Mouse (Mus musculus) thymus, adult 2 months (tissue): ENCODE data around the gene Scn3a. TPM values are rescaled to one million over a fixed set of nuclear protein-coding genes. Genes with fewer than 3 reads are reported as not detected.
"Not testable (repeated sequence)": the region's sequence is repeated elsewhere in the genome, so short reads cannot be mapped to it uniquely, and the experiment has no call there.

Experiments used
- DNase-seq: peaks from one replicate; pipeline ENCODE4 v3.0.0; 2021
- H3K27ac ChIP-seq: fragments of 200-500 bp; 2 replicates; pipeline ENCODE4 v1.5.1; 2012; ENCODE audit warnings: low read length, control low read depth; ENCODE audit not compliant: control insufficient read depth, insufficient read depth
- H3K27me3 ChIP-seq: fragments of 200-500 bp; 2 replicates; pipeline ENCODE4 v1.6.1; 2012; ENCODE audit warnings: mild to moderate bottlenecking, low read length, moderate library complexity, mixed read lengths; ENCODE audit not compliant: control insufficient read depth, insufficient read depth
- H3K36me3 ChIP-seq: fragments of 200-500 bp; 2 replicates; pipeline ENCODE4 v1.6.1; 2012; ENCODE audit warnings: mild to moderate bottlenecking, low read length, moderate library complexity; ENCODE audit not compliant: control insufficient read depth, insufficient read depth
- H3K4me1 ChIP-seq: fragments of 200-500 bp; replicated peaks from 2 replicates; pipeline ENCODE4 v1.6.1; 2012; ENCODE audit warnings: low read length; ENCODE audit not compliant: control insufficient read depth, insufficient read depth
- H3K4me3 ChIP-seq: fragments of 200-500 bp; 2 replicates; pipeline ENCODE4 v1.5.1; 2012; ENCODE audit warnings: mild to moderate bottlenecking, low read length, control low read depth, moderate library complexity; ENCODE audit not compliant: control insufficient read depth, insufficient read depth
- CTCF ChIP-seq: fragments of 200-500 bp; IDR thresholded peaks from 2 replicates; pipeline ENCODE4 v1.5.1; 2012; ENCODE audit warnings: mild to moderate bottlenecking, control low read depth, low read length, moderate library complexity, borderline replicate concordance; ENCODE audit not compliant: control insufficient read depth, poor library complexity, insufficient read depth; ENCODE audit errors: extremely low read depth
- POLR2A ChIP-seq: fragments of 200-500 bp; IDR thresholded peaks from 2 replicates; pipeline ENCODE4 v1.6.1; 2012; ENCODE audit warnings: mild to moderate bottlenecking, low read length, control low read depth, moderate library complexity; ENCODE audit not compliant: control insufficient read depth, poor library complexity, insufficient read depth; ENCODE audit errors: extremely low read depth
- WGBS: fragments of 180-500 bp; shearing (Covaris S2); methylation state at CpG from one replicate; pipeline ENCODE4 v1.1.7; 2018; 5-methylcytosine and 5-hydroxymethylcytosine counted together
- polyA plus RNA-seq: library from polyadenylated mRNA; depleted of rRNA; stranded (reverse); fragments of >200 nt; gene quantifications from 2 replicates; pipeline ENCODE4 v1.2.3, GENCODE M21; 2012

The Scn3a gene
- polyA plus RNA-seq, 1 experiment, result 0.18 TPM

- Histone ChIP-seq H3K4me1 (no peaks in the 10 kb centered on the region), H3K27ac (no peak overlapping the region), H3K36me3 (no peaks in the 10 kb centered on the region), H3K4me3 (no peak overlapping the region), H3K27me3 (no peaks in the 10 kb centered on the region)
- no peak for DNase-seq
- 97% methylated on average over 6 of the region's 6 CpGs for WGBS
- TF ChIP-seq CTCF, result no peak
- no peak for TF ChIP-seq POLR2A
Observed at GRCm38 (mm10) chr2:65453763-65454162, 113.7 kb downstream of the Scn3a start.

GRCm38 (mm10) chr2:65451401-65452078 lies 115.9 kb downstream of the Scn3a start:
- not testable (repeated sequence) for H3K27me3 ChIP-seq, H3K36me3 ChIP-seq, H3K27ac ChIP-seq, DNase-seq, H3K4me1 ChIP-seq, H3K4me3 ChIP-seq
- WGBS, result 94% methylated on average over 14 of the region's 14 CpGs

GRCm38 (mm10) chr2:65450449-65451360 lies 116.7 kb downstream of the Scn3a start:
- no peaks in the 10 kb centered on the region for H3K4me1 ChIP-seq
- H3K36me3 ChIP-seq, result no peaks in the 10 kb centered on the region
- 77% methylated on average over 2 of the region's 2 CpGs for WGBS
- no peaks in the 10 kb centered on the region for H3K27me3 ChIP-seq
- no peak overlapping the region for H3K27ac ChIP-seq
- TF ChIP-seq POLR2A (no peak), CTCF (no peak)
- no peak overlapping the region for H3K4me3 ChIP-seq
- no peak for DNase-seq

GRCm38 (mm10) chr2:65449126-65449828 lies 118.2 kb downstream of the Scn3a start:
- TF ChIP-seq CTCF, result no peak
- no peak for TF ChIP-seq POLR2A
- no peaks in the 10 kb centered on the region for H3K4me1 ChIP-seq
- no peak overlapping the region for H3K27ac ChIP-seq
- 98% methylated on average over 5 of the region's 5 CpGs for WGBS
- H3K27me3 ChIP-seq, result no peaks in the 10 kb centered on the region
- no peak overlapping the region for H3K4me3 ChIP-seq
- DNase-seq, result no peak
- no peaks in the 10 kb centered on the region for H3K36me3 ChIP-seq

- DNase-seq, result no peak
- Histone ChIP-seq H3K27me3 (no peaks in the 10 kb centered on the region), H3K4me3 (no peak overlapping the region), H3K4me1 (no peaks in the 10 kb centered on the region), H3K36me3 (no peaks in the 10 kb centered on the region), H3K27ac (no peak overlapping the region)
- WGBS, result 64% methylated on average over 4 of the region's 4 CpGs
- TF ChIP-seq CTCF (no peak), POLR2A (no peak)
Observed at GRCm38 (mm10) chr2:65443082-65443481, 124.3 kb downstream of the Scn3a start.

GRCm38 (mm10) chr2:65441566-65441965 lies 125.9 kb downstream of the Scn3a start:
- TF ChIP-seq POLR2A (no peak), CTCF (no peak)
- WGBS, result 83% methylated on average over 5 of the region's 5 CpGs
- H3K36me3 ChIP-seq, result no peaks in the 10 kb centered on the region
- H3K4me3 ChIP-seq, result no peak overlapping the region
- no peak for DNase-seq
- no peaks in the 10 kb centered on the region for H3K4me1 ChIP-seq
- no peaks in the 10 kb centered on the region for H3K27me3 ChIP-seq
- H3K27ac ChIP-seq, result no peak overlapping the region
